Mouse (Mus musculus): ENCODE results near the gene Mcm10. TPM values are rescaled to one million over a fixed set of nuclear protein-coding genes. Genes with fewer than 3 reads are reported as not detected.

The Mcm10 gene
- total and polyA plus RNA-seq, 2 experiments: 21.8 to 36.0 TPM

DNA sequence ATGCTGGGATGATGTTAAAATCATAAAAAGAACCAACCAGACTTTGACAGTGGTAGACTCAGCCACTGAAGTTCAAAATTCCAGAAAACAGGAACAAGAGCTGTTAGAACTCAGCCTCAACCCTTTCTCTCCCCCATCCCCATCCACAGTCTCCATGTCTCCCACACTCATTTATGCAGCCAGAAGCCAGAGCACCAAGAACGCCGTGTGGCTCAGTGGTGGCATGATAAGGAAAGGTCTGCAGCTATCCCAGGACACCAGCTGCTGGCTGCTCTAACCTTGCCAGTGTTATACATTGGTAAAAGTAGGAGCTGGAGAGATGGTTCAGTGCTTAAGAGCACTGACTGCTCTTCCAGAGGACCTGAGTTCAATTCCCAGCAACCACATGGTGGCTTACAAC lies 34.4 kb upstream of the Mcm10 start:
- Histone ChIP-seq H3K4me1 (ENCODE audit: control insufficient read depth, insufficient read depth, low read length) (peaks cover 3% of the 10 kb centered on the region; the same call in 1 of the 2 replicates), H3K9ac (ENCODE audit: low read depth, low read length) (no peak overlapping the region)
- TF ChIP-seq CTCF (IDR thresholded peaks at IDR 0.05; ENCODE audit: low read depth, low read length): no peak
- TF ChIP-seq POLR2A (IDR thresholded peaks at IDR 0.05; ENCODE audit: extremely low read depth, insufficient read depth, low read length): no peak

DNA sequence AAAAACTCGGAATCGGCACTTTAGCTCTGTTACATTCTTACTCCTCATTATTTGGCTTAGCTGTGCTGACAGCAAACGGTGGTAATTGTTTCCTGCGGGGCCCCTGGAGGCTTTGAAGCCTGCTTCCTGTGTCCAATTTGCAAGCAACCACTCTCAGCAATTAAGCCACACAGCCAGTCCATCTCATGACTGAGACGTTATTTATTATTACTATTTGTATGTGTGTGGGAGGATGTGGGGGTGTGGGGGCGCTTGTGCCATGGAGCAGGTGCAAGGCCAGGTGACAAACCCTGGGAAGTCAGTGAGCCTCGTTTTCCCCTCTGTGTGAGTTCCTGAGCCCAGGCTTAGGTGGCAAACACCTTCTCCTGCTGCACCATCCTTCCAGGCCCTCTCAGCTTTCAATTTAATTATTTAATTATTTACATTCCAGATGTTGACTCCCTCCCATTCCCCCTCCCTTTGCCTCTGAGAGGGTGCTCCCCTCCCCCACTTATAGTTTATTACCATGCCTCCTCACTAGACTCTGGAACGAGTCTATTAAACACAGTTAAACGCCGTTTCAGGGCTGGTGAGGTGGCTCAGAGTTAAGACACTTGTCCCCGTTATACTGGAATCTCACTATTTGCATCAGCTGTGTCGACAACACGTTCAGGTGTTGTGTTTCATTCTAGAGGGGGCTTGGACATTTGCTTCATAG lies 32.8 kb upstream of the Mcm10 start:
- peaks cover 3% of the 10 kb centered on the region; the same call in 1 of the 2 replicates for H3K4me1 ChIP-seq (ENCODE audit: control insufficient read depth, insufficient read depth, low read length)
- TF ChIP-seq CTCF (IDR thresholded peaks at IDR 0.05; ENCODE audit: low read depth, low read length): no peak
- TF ChIP-seq POLR2A (IDR thresholded peaks at IDR 0.05; ENCODE audit: extremely low read depth, insufficient read depth, low read length): no peak
- no peak overlapping the region for H3K27ac ChIP-seq (replicated peaks; ENCODE audit: insufficient read depth, low read depth, low read length)
- H3K4me3 ChIP-seq (ENCODE audit: insufficient read depth, low read depth, low read length): no peak overlapping the region
- no peak overlapping the region for H3K9ac ChIP-seq (ENCODE audit: low read depth, low read length)
- 72% methylated on average over 13 of the region's 13 CpGs for WGBS
- 0 out of 2 replicates have a peak, but pooled peaks cover 3% of the 10 kb centered on the region for H3K79me2 ChIP-seq (ENCODE audit: control insufficient read depth, insufficient read depth, low read length)
- no peaks in the 10 kb centered on the region for H3K27me3 ChIP-seq (ENCODE audit: control insufficient read depth, insufficient read depth, low read length)
- DNase-seq (ENCODE audit: extremely low read depth, low read depth, low spot score): no peak
- H3K36me3 ChIP-seq (ENCODE audit: control insufficient read depth, insufficient read depth, low read length): peaks cover 66% of the 10 kb centered on the region

More for the DNA sequence above, 34.4 kb upstream of the Mcm10 start:
- DNase-seq (ENCODE audit: extremely low read depth, low read depth, low spot score): no peak
- Histone ChIP-seq H3K27me3 (ENCODE audit: control insufficient read depth, insufficient read depth, low read length) (no peaks in the 10 kb centered on the region), H3K4me3 (ENCODE audit: insufficient read depth, low read depth, low read length) (no peak overlapping the region), H3K27ac (replicated peaks; ENCODE audit: insufficient read depth, low read depth, low read length) (no peak overlapping the region), H3K79me2 (ENCODE audit: control insufficient read depth, insufficient read depth, low read length) (peaks cover 3% of the 10 kb centered on the region; the same call in 1 of the 2 replicates), H3K36me3 (ENCODE audit: control insufficient read depth, insufficient read depth, low read length) (peaks cover 64% of the 10 kb centered on the region)
- 94% methylated on average over 2 of the region's 2 CpGs for WGBS

DNA sequence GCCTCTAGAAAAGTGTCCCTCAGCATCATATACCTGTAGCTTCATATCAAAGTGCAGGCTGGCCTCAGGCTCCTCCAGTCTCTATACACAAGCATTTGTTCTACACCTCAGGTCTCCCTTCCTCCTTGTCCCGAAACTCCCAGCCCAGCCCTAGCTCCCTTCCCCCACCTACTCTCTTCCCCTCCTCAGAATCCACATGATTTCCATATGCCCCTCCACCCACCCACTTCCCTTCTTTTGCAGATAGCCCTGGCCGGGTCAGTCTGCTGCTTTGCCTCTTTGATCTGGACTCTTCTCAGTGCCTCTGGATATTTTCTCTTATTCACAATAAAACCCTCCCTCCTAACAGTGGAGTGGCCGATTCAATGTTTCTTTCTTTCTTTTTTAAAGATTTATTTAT lies 31.7 kb upstream of the Mcm10 start:
- DNase-seq (ENCODE audit: extremely low read depth, low read depth, low spot score): no peak
- Histone ChIP-seq H3K4me3 (ENCODE audit: insufficient read depth, low read depth, low read length) (no peak overlapping the region), H3K79me2 (ENCODE audit: control insufficient read depth, insufficient read depth, low read length) (0 out of 2 replicates have a peak, but pooled peaks cover 3% of the 10 kb centered on the region), H3K36me3 (ENCODE audit: control insufficient read depth, insufficient read depth, low read length) (peaks cover 71% of the 10 kb centered on the region), H3K9ac (ENCODE audit: low read depth, low read length) (no peak overlapping the region), H3K27me3 (ENCODE audit: control insufficient read depth, insufficient read depth, low read length) (no peaks in the 10 kb centered on the region), H3K27ac (replicated peaks; ENCODE audit: insufficient read depth, low read depth, low read length) (no peak overlapping the region), H3K4me1 (ENCODE audit: control insufficient read depth, insufficient read depth, low read length) (peaks cover 3% of the 10 kb centered on the region; the same call in 1 of the 2 replicates)
- 68% methylated on average over 3 of the region's 3 CpGs for WGBS
- TF ChIP-seq POLR2A (IDR thresholded peaks at IDR 0.05; ENCODE audit: extremely low read depth, insufficient read depth, low read length) (no peak), CTCF (IDR thresholded peaks at IDR 0.05; ENCODE audit: low read depth, low read length) (no peak)

DNA sequence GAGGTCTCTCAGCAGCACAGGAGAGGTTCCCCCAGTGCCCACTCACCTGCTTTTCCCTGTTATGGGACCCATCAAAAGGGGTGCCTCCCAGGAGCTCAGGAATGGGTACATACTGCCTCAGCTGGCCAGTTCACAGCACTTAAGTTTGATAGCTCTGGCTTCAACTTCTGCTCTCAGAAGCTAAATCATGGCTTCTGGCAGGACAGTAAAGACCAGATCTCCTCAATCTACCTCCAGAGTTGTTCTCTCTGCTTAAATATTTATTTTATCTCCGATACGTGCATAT lies 30.8 kb upstream of the Mcm10 start:
- no peak overlapping the region for H3K9ac ChIP-seq (ENCODE audit: low read depth, low read length)
- 0 out of 2 replicates have a peak, but pooled peaks cover under 1% of the 10 kb centered on the region for H3K79me2 ChIP-seq (ENCODE audit: control insufficient read depth, insufficient read depth, low read length)
- H3K4me1 ChIP-seq (ENCODE audit: control insufficient read depth, insufficient read depth, low read length): peaks cover 3% of the 10 kb centered on the region
- H3K27me3 ChIP-seq (ENCODE audit: control insufficient read depth, insufficient read depth, low read length): no peaks in the 10 kb centered on the region
- no peak for DNase-seq (ENCODE audit: extremely low read depth, low read depth, low spot score)
- TF ChIP-seq POLR2A (IDR thresholded peaks at IDR 0.05; ENCODE audit: extremely low read depth, insufficient read depth, low read length): no peak
- TF ChIP-seq CTCF (IDR thresholded peaks at IDR 0.05; ENCODE audit: low read depth, low read length): no peak
- WGBS: 99% methylated on average over 2 of the region's 2 CpGs
- H3K4me3 ChIP-seq (ENCODE audit: insufficient read depth, low read depth, low read length): no peak overlapping the region
- no peak overlapping the region for H3K27ac ChIP-seq (replicated peaks; ENCODE audit: insufficient read depth, low read depth, low read length)
- H3K36me3 ChIP-seq (ENCODE audit: control insufficient read depth, insufficient read depth, low read length): peaks cover 68% of the 10 kb centered on the region

DNA sequence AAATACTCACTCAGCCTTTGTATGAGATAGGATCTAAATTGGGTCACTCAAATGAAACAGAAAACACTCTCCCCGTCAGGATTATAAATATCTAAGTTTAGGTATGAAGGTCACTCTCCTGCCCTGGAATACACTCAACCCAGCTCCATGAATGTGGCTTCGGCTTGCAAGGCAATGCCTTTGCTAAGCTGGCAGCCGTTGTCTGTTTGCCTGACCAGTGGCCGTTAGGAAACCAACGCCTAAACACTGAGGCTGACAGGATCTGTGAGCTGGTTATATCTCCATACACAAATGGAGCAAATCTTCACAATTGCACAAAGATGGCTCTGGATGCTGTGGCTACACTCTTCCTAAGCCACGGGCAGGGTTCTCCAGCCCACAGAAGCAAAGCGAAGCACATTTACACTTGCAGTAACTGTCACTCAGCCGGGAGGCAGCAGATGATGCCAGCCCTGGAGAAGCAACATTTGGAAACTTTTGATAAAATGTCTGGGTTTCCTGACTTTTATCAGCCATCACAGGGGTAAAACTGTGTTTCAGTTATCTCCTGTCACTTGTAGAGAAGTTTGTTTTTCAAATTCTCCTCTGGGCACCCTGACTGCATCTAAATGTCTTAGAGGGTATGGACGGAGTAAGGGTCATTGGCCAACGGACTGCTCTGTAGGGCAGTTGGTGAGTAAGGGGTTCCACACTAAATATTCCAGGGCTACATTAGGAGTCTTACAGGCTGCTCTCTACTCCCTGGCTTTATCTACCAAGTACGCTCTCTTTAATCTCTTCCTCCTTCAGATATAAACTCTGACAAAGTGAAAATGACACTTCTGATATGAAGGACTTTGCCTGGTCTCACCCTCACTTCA lies 30.3 kb upstream of the Mcm10 start:
- Histone ChIP-seq H3K9ac (ENCODE audit: low read depth, low read length) (no peak overlapping the region), H3K27me3 (ENCODE audit: control insufficient read depth, insufficient read depth, low read length) (no peaks in the 10 kb centered on the region), H3K4me3 (ENCODE audit: insufficient read depth, low read depth, low read length) (no peak overlapping the region), H3K79me2 (ENCODE audit: control insufficient read depth, insufficient read depth, low read length) (no peaks in the 10 kb centered on the region), H3K36me3 (ENCODE audit: control insufficient read depth, insufficient read depth, low read length) (peaks cover 69% of the 10 kb centered on the region), H3K27ac (replicated peaks; ENCODE audit: insufficient read depth, low read depth, low read length) (no peak overlapping the region), H3K4me1 (ENCODE audit: control insufficient read depth, insufficient read depth, low read length) (peaks cover 7% of the 10 kb centered on the region)
- no peak for TF ChIP-seq POLR2A (IDR thresholded peaks at IDR 0.05; ENCODE audit: extremely low read depth, insufficient read depth, low read length)
- TF ChIP-seq CTCF (IDR thresholded peaks at IDR 0.05; ENCODE audit: low read depth, low read length): no peak
- DNase-seq (ENCODE audit: extremely low read depth, low read depth, low spot score): peak; percentile 72
- 55% methylated on average over 11 of the region's 11 CpGs for WGBS
